Mouse (Mus musculus) stomach, embryonic 14.5 days (tissue): ENCODE data around the gene Mt1. TPM values are rescaled to one million over a fixed set of nuclear protein-coding genes. Genes with fewer than 3 reads are reported as not detected.

Source experiments
- ATAC-seq: fragments of 200-750 bp; cut with Nextera tagmentation; 2 replicates; pipeline ENCODE4 v1.8.0; 2017; ENCODE audit warnings: low read depth, moderate TSS enrichment; ENCODE audit not compliant: insufficient number of reproducible peaks, insufficient read depth, low FRiP score
- H3K27ac ChIP-seq: fragments of 300-500 bp; sonication (generic); 2 replicates; pipeline ENCODE4 v1.5.1; 2014; ENCODE audit warnings: mild to moderate bottlenecking, low read length, moderate library complexity, mixed read lengths
- H3K27me3 ChIP-seq: fragments of 300-500 bp; sonication (generic); 2 replicates; pipeline ENCODE4 v1.6.1; 2014; ENCODE audit warnings: low read length, control low read depth, mixed read lengths; ENCODE audit not compliant: control insufficient read depth, insufficient read depth
- H3K36me3 ChIP-seq: fragments of 300-500 bp; sonication (generic); 2 replicates; pipeline ENCODE4 v1.6.1; 2014; ENCODE audit warnings: mild to moderate bottlenecking, control low read depth, low read length, moderate library complexity, mixed read lengths; ENCODE audit not compliant: control insufficient read depth, insufficient read depth
- H3K4me1 ChIP-seq: fragments of 300-500 bp; sonication (generic); 2 replicates; pipeline ENCODE4 v1.6.1; 2014; ENCODE audit warnings: low read length, control low read depth, mixed read lengths; ENCODE audit not compliant: control insufficient read depth, insufficient read depth
- H3K4me2 ChIP-seq: fragments of 300-500 bp; sonication (generic); replicated peaks from 2 replicates; pipeline ENCODE4 v1.6.1; 2014; ENCODE audit warnings: low read depth, low read length, control low read depth
- H3K4me3 ChIP-seq: fragments of 300-500 bp; sonication (generic); 2 replicates; pipeline ENCODE4 v1.5.1; 2014; ENCODE audit warnings: low read depth, low read length, control low read depth
- H3K9ac ChIP-seq: fragments of 300-500 bp; sonication (generic); replicated peaks from 2 replicates; pipeline ENCODE4 v1.6.1; 2014; ENCODE audit warnings: low read depth, mild to moderate bottlenecking, control low read depth, low read length, moderate library complexity, mixed read lengths
- H3K9me3 ChIP-seq: fragments of 300-500 bp; sonication (generic); 2 replicates; pipeline ENCODE4 v1.6.1; 2016; ENCODE audit warnings: low read depth, low read length, control low read depth; ENCODE audit not compliant: control insufficient read depth
- WGBS: fragments of 180-500 bp; shearing (Covaris S2); extraction: QIAGEN DNeasy Blood & Tissue Kit; methylation state at CpG from one replicate; pipeline ENCODE4 v1.1.7; 2014; 5-methylcytosine and 5-hydroxymethylcytosine counted together
- polyA plus RNA-seq: library from polyadenylated mRNA; unstranded; fragments of >200 nt; fragmentation: Nextera tagmentation; extraction: Ambion mirVana; gene quantifications from 2 replicates; pipeline ENCODE4 v1.2.1, GENCODE M21; 2014

Gene Mt1
- polyA plus RNA-seq, 1 experiment from 2014 or later: 888 TPM

DNA sequence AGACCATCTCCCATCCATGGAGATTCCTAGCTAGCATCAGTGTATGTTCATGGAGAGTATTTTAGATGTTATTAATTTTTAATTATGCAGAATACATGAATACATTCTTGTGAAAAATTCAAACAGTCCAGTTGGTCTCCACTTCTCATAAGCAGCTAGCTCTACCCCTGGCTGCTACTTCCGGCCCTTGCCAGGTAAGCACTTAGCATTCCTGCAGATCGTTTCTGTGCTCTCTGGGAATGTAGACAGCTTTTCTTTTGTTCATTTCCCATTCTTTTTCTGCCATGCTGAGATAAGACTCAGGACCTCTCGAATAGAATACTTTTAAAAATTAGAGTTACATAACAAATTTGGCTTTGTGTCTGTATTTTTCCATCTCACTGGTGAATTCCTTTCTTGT, 25.2 kb downstream of the Mt1 start:
- no peak overlapping the region for H3K4me2 ChIP-seq
- no peak for ATAC-seq
- H3K9me3 ChIP-seq: no peaks in the 10 kb centered on the region
- no peak overlapping the region for H3K9ac ChIP-seq
- H3K27ac ChIP-seq: no peak overlapping the region
- WGBS: 57% methylated on average over 3 of the region's 3 CpGs
- no peaks in the 10 kb centered on the region for H3K4me1 ChIP-seq
- no peaks in the 10 kb centered on the region for H3K27me3 ChIP-seq
- H3K36me3 ChIP-seq: no peaks in the 10 kb centered on the region
- no peak overlapping the region for H3K4me3 ChIP-seq

GRCm38 (mm10) chr8:94205736-94206135, 26.9 kb downstream of the Mt1 start:
- no peak overlapping the region for H3K4me2 ChIP-seq
- H3K27ac ChIP-seq: no peak overlapping the region
- no peak overlapping the region for H3K4me3 ChIP-seq
- H3K4me1 ChIP-seq: no peaks in the 10 kb centered on the region
- H3K9me3 ChIP-seq: no peaks in the 10 kb centered on the region
- no peak for ATAC-seq
- no peak overlapping the region for H3K9ac ChIP-seq
- WGBS: 20% methylated on average over 5 of the region's 5 CpGs
- no peaks in the 10 kb centered on the region for H3K27me3 ChIP-seq
- no peaks in the 10 kb centered on the region for H3K36me3 ChIP-seq

DNA sequence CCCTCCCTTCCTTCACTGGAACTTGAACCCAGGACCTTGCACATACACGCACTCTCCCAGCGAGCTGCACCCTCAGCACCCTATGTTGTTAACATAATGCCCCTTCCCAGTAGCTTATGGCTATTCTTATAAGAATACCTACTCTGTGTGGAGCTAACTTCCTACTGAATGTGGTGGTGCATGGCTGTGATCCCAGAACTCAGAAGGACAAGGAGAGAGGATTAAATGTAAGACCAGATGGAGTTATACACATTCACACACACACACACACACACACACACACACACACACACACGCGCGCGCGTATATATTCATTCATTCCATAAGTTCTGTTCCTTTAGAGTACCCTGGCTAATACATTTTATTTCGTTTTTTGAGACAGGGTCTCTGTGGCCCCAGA, 27.4 kb downstream of the Mt1 start:
- 78% methylated on average over 8 of the region's 8 CpGs for WGBS
- Histone ChIP-seq H3K4me2 (no peak overlapping the region), H3K9ac (no peak overlapping the region)

DNA sequence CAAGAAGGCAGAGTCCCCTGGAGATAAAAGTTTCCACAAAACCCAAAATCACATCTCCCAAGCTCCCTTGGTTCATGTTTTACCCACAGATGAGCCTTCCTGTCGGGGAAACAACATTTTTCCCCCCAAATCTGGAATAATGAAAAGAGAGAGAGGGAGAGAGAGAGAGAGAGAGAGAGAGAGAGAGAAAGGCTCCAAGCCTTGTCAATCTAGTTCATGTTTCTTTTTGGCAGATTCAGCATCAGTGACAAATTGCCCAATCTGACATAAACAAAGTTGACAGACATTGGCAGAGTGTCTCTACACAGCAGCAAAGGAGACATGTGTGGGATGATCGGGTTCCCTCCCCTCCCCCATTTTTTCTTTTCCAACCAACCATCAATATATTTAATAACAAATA, 28.6 kb downstream of the Mt1 start:
- H3K4me2 ChIP-seq: no peak overlapping the region
- no peak overlapping the region for H3K27ac ChIP-seq
- no peak overlapping the region for H3K9ac ChIP-seq
- H3K4me3 ChIP-seq: no peak overlapping the region
- no peaks in the 10 kb centered on the region for H3K4me1 ChIP-seq
- H3K36me3 ChIP-seq: no peaks in the 10 kb centered on the region
- no peak for ATAC-seq
- no peaks in the 10 kb centered on the region for H3K9me3 ChIP-seq
- WGBS: 64% methylated on average over 2 of the region's 2 CpGs
- H3K27me3 ChIP-seq: no peaks in the 10 kb centered on the region

More for the DNA sequence above, 27.4 kb downstream of the Mt1 start:
- H3K9me3 ChIP-seq: no peaks in the 10 kb centered on the region
- H3K36me3 ChIP-seq: no peaks in the 10 kb centered on the region
- no peaks in the 10 kb centered on the region for H3K4me1 ChIP-seq
- H3K27me3 ChIP-seq: no peaks in the 10 kb centered on the region
- H3K27ac ChIP-seq: no peak overlapping the region
- H3K4me3 ChIP-seq: no peak overlapping the region
- no peak for ATAC-seq

DNA sequence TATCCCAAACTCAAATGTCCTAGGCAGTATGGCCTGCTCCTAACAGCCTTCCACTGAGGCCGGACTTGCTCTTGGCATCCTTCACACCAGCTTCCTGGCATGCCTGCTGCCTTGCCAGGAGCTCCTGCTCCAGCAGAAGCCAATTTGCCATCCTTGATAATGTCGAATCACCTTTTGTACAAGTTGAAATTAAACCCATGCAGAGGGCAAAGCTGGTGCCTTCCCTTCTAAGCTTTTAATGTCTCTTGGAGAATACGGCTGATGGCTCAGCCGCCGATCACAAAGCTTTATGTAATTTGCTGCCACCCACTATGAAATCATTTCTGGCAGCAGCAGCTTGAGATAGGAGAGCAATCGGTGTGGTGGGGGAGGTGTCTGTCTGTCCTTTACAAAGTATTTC, 30.8 kb downstream of the Mt1 start:
- no peak overlapping the region for H3K9ac ChIP-seq
- H3K27me3 ChIP-seq: no peaks in the 10 kb centered on the region
- no peaks in the 10 kb centered on the region for H3K4me1 ChIP-seq
- no peak for ATAC-seq
- WGBS: 79% methylated on average over 6 of the region's 6 CpGs
- H3K4me2 ChIP-seq: no peak overlapping the region
- H3K36me3 ChIP-seq: no peaks in the 10 kb centered on the region
- no peak overlapping the region for H3K27ac ChIP-seq
- H3K4me3 ChIP-seq: no peak overlapping the region
- no peaks in the 10 kb centered on the region for H3K9me3 ChIP-seq

DNA sequence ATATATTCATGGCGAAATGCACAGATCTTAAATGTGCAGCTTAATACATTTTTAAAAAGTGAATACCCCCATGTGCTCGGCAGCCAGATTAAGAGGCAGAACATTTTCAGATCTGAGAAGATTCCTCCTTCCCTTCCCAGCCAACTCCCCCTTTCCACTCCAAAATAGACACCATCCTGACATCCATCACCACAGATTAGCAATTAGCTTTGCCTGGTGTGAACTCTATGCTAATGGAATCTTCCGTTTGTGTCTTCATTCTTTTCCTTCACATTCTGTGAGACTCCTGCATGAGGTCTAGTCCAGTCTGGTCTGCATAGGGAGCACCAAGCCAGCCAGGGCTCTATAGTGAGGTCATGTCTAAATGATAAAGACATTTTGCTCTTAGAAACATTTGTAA, 31.3 kb downstream of the Mt1 start:
- 70% methylated on average over 3 of the region's 3 CpGs for WGBS
- Histone ChIP-seq H3K9me3 (no peaks in the 10 kb centered on the region), H3K27ac (no peak overlapping the region), H3K36me3 (no peaks in the 10 kb centered on the region), H3K4me1 (peaks cover 3% of the 10 kb centered on the region; the same call in 1 of the 2 replicates), H3K27me3 (no peaks in the 10 kb centered on the region), H3K4me2 (no peak overlapping the region), H3K4me3 (no peak overlapping the region), H3K9ac (no peak overlapping the region)
- ATAC-seq: no peak

DNA sequence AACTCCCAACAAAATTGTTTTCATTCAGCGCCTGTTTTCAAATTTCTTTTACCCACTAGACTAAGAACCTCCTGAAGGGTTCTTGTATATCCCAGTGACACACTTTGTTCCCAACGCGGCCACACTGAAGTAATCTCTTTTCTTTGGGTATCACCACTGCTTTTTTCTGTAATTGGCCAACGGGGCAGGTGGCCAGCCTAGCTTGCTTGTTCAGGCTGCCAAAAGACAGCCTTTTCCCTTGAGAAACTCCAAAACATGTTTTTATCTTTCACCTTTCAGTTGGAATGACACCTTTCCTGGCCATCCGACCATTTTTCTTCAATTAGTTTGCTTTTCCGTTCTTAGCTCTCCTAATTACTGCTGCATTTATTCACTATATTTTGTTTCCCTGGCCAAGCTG, 34.9 kb downstream of the Mt1 start:
- peaks cover 6% of the 10 kb centered on the region; the same call in 1 of the 2 replicates for H3K4me1 ChIP-seq
- no peak for ATAC-seq
- no peaks in the 10 kb centered on the region for H3K9me3 ChIP-seq
- H3K4me3 ChIP-seq: peak overlapping the region; percentile 87; the same call in 1 of the 2 replicates
- H3K36me3 ChIP-seq: no peaks in the 10 kb centered on the region
- 64% methylated on average over 6 of the region's 6 CpGs for WGBS
- H3K27ac ChIP-seq: no peak overlapping the region
- no peaks in the 10 kb centered on the region for H3K27me3 ChIP-seq
- H3K4me2 ChIP-seq: peak overlapping the region; percentile 39
- H3K9ac ChIP-seq: no peak overlapping the region

DNA sequence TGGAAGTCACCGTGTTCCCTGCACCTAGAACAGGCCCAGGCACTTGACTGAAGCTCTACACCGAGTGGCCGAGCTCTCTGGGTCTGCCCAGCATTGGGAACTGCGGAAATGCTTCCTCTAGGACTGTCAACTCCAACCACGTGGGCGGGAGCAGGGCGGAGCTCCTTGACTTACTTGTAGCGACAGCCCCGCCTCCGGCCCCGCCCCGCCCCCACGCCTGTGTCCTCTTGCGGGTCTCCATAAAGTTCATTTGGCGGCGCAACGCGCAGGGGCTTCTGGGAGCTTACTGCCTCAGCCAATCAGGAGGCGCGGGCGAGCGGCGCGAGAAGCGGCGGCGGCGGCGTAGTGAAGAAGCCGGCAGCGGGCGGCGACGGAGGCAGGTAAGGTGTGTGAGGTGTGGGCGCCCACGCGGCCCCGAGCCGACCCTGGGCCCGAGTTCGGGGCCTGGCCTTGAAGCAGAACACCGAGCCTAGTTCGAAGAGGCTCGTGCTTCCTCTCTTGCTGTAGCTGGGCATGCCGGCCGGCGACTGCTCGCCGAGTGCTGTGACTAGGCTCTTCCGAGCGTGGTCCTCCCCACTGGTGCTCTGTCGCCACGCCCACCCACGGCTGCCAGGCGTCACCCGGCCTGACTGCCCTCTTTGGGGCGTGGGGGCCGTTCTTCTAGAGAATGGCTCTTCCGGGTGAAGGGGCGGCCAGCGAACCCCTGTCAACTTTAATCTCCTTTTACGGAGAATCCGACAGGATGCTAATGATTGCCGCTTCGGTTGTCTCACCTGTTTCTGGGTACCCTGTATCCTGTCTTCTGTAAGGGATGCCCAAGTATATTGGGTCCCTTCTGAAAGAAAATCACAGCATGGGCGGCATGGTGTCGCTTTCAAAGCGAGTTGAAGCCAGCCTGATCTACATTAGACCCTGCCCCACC, 35.6 kb downstream of the Mt1 start, which contains the start of gene Nup93:
TSS of gene Nup93 (plus strand) at position 313 of the 922 bp plus-strand sequence.
- H3K36me3 ChIP-seq: no peaks in the 10 kb centered on the region
- H3K27me3 ChIP-seq: no peaks in the 10 kb centered on the region
- H3K4me1 ChIP-seq: peaks cover 6% of the 10 kb centered on the region; the same call in 1 of the 2 replicates
- under 1% methylated on average over 68 of the region's 68 CpGs for WGBS
- no peaks in the 10 kb centered on the region for H3K9me3 ChIP-seq
- H3K9ac ChIP-seq: peak within 1 kb of the TSS; percentile 79
- H3K4me2 ChIP-seq: peak within 1 kb of the TSS; percentile 63
- H3K4me3 ChIP-seq: peak within 1 kb of the TSS; percentile 87
- no peak within 1 kb of the TSS; the same call in 1 of the 2 replicates for H3K27ac ChIP-seq
- peak; percentile 97 for ATAC-seq
